Mouse (Mus musculus): ENCODE data around the gene Gas6. TPM values are rescaled to one million over a fixed set of nuclear protein-coding genes. Genes with fewer than 3 reads are reported as not detected.

The Gas6 gene
- total RNA-seq, 1 experiment = 28.8 TPM

- TF ChIP-seq ZNF384 (IDR thresholded peaks at IDR 0.05; ENCODE audit: low read depth, low read length) (no peak), CHD2 (IDR thresholded peaks at IDR 0.05; ENCODE audit: low read depth, low read length) (no peak), ZC3H11A (IDR thresholded peaks at IDR 0.05; ENCODE audit: borderline replicate concordance, low read depth, low read length) (no peak), HCFC1 (IDR thresholded peaks at IDR 0.05; ENCODE audit: borderline replicate concordance, insufficient read depth, low read length) (no peak), MAFK (IDR thresholded peaks at IDR 0.05; ENCODE audit: insufficient read depth, low read depth, low read length) (no peak)
- no peak overlapping the region for H3K4me3 ChIP-seq (ENCODE audit: insufficient read depth in 1 of 2, low read depth in 1 of 2, low read length in 2 of 2, poor library complexity in 1 of 2, severe bottlenecking in 1 of 2)
- H3K9ac ChIP-seq (ENCODE audit: insufficient read depth, low read depth, low read length, poor library complexity, severe bottlenecking) = no peak overlapping the region
- no peaks in the 10 kb centered on the region for H3K9me3 ChIP-seq (ENCODE audit: control insufficient read depth, insufficient read depth, low read depth, low read length)
- H3K4me1 ChIP-seq (ENCODE audit: control insufficient read depth in 2 of 2, insufficient read depth in 2 of 2, low read length in 2 of 2, poor library complexity in 1 of 2) = no peaks in the 10 kb centered on the region
- DNase-seq (ENCODE audit: low read depth, low spot score) = no peak
- in situ Hi-C loops (cut with MboI; ENCODE audit: low sequenced_read_pairs in 2 of 2, unreplicated experiment in 2 of 2) = no loop called here
- H3K27ac ChIP-seq (ENCODE audit: insufficient read depth, low read depth, low read length, poor library complexity, severe bottlenecking) = no peak overlapping the region
- H3K36me3 ChIP-seq (ENCODE audit: control insufficient read depth, insufficient read depth, low read length, poor library complexity, severe bottlenecking) = no peaks in the 10 kb centered on the region
Observed at GRCm38 (mm10) chr8:13529891-13530316, 35.6 kb upstream of the Gas6 start.

GRCm38 (mm10) chr8:13529011-13529840 is 34.9 kb upstream of the Gas6 start:
- no peak for TF ChIP-seq CHD2 (IDR thresholded peaks at IDR 0.05; ENCODE audit: low read depth, low read length)
- TF ChIP-seq MAFK (IDR thresholded peaks at IDR 0.05; ENCODE audit: insufficient read depth, low read depth, low read length) = no peak
- no peak for TF ChIP-seq ZNF384 (IDR thresholded peaks at IDR 0.05; ENCODE audit: low read depth, low read length)
- TF ChIP-seq HCFC1 (IDR thresholded peaks at IDR 0.05; ENCODE audit: borderline replicate concordance, insufficient read depth, low read length) = no peak
- no peak for TF ChIP-seq ZC3H11A (IDR thresholded peaks at IDR 0.05; ENCODE audit: borderline replicate concordance, low read depth, low read length)
- H3K36me3 ChIP-seq (ENCODE audit: control insufficient read depth, insufficient read depth, low read length, poor library complexity, severe bottlenecking) = no peaks in the 10 kb centered on the region
- H3K9me3 ChIP-seq (ENCODE audit: control insufficient read depth, insufficient read depth, low read depth, low read length) = no peaks in the 10 kb centered on the region
- H3K4me3 ChIP-seq (ENCODE audit: insufficient read depth in 1 of 2, low read depth in 1 of 2, low read length in 2 of 2, poor library complexity in 1 of 2, severe bottlenecking in 1 of 2) = no peak overlapping the region
- H3K4me1 ChIP-seq (ENCODE audit: control insufficient read depth in 2 of 2, insufficient read depth in 2 of 2, low read length in 2 of 2, poor library complexity in 1 of 2) = no peaks in the 10 kb centered on the region
- DNase-seq (ENCODE audit: low read depth, low spot score) = no peak
- in situ Hi-C loops (cut with MboI; ENCODE audit: low sequenced_read_pairs in 2 of 2, unreplicated experiment in 2 of 2) = no loop called here
- no peak overlapping the region for H3K27ac ChIP-seq (ENCODE audit: insufficient read depth, low read depth, low read length, poor library complexity, severe bottlenecking)
- H3K9ac ChIP-seq (ENCODE audit: insufficient read depth, low read depth, low read length, poor library complexity, severe bottlenecking) = no peak overlapping the region

GRCm38 (mm10) chr8:13521392-13521791 is 27.1 kb upstream of the Gas6 start:
- H3K27ac ChIP-seq (ENCODE audit: insufficient read depth, low read depth, low read length, poor library complexity, severe bottlenecking) = no peak overlapping the region
- no peak overlapping the region for H3K4me3 ChIP-seq (ENCODE audit: insufficient read depth in 1 of 2, low read depth in 1 of 2, low read length in 2 of 2, poor library complexity in 1 of 2, severe bottlenecking in 1 of 2)
- no peak for DNase-seq (ENCODE audit: low read depth, low spot score)
- in situ Hi-C loops (cut with MboI; ENCODE audit: low sequenced_read_pairs in 2 of 2, unreplicated experiment in 2 of 2) = no loop called here
- H3K9me3 ChIP-seq (ENCODE audit: control insufficient read depth, insufficient read depth, low read depth, low read length) = no peaks in the 10 kb centered on the region
- no peaks in the 10 kb centered on the region for H3K36me3 ChIP-seq (ENCODE audit: control insufficient read depth, insufficient read depth, low read length, poor library complexity, severe bottlenecking)
- TF ChIP-seq CHD2 (IDR thresholded peaks at IDR 0.05; ENCODE audit: low read depth, low read length) (no peak), ZC3H11A (IDR thresholded peaks at IDR 0.05; ENCODE audit: borderline replicate concordance, low read depth, low read length) (no peak), HCFC1 (IDR thresholded peaks at IDR 0.05; ENCODE audit: borderline replicate concordance, insufficient read depth, low read length) (no peak), ZNF384 (IDR thresholded peaks at IDR 0.05; ENCODE audit: low read depth, low read length) (no peak), MAFK (IDR thresholded peaks at IDR 0.05; ENCODE audit: insufficient read depth, low read depth, low read length) (no peak)
- H3K9ac ChIP-seq (ENCODE audit: insufficient read depth, low read depth, low read length, poor library complexity, severe bottlenecking) = no peak overlapping the region
- H3K4me1 ChIP-seq (ENCODE audit: control insufficient read depth in 2 of 2, insufficient read depth in 2 of 2, low read length in 2 of 2, poor library complexity in 1 of 2) = no peaks in the 10 kb centered on the region

GRCm38 (mm10) chr8:13520349-13520748 is 26.1 kb upstream of the Gas6 start:
- no peaks in the 10 kb centered on the region for H3K4me1 ChIP-seq (ENCODE audit: control insufficient read depth in 2 of 2, insufficient read depth in 2 of 2, low read length in 2 of 2, poor library complexity in 1 of 2)
- no peaks in the 10 kb centered on the region for H3K36me3 ChIP-seq (ENCODE audit: control insufficient read depth, insufficient read depth, low read length, poor library complexity, severe bottlenecking)
- no peak for TF ChIP-seq ZC3H11A (IDR thresholded peaks at IDR 0.05; ENCODE audit: borderline replicate concordance, low read depth, low read length)
- peak; percentile 73 for TF ChIP-seq MAFK (IDR thresholded peaks at IDR 0.05; ENCODE audit: insufficient read depth, low read depth, low read length)
- H3K9ac ChIP-seq (ENCODE audit: insufficient read depth, low read depth, low read length, poor library complexity, severe bottlenecking) = no peak overlapping the region
- no peak overlapping the region for H3K4me3 ChIP-seq (ENCODE audit: insufficient read depth in 1 of 2, low read depth in 1 of 2, low read length in 2 of 2, poor library complexity in 1 of 2, severe bottlenecking in 1 of 2)
- in situ Hi-C loops (cut with MboI; ENCODE audit: low sequenced_read_pairs in 2 of 2, unreplicated experiment in 2 of 2) = no loop called here
- no peak for DNase-seq (ENCODE audit: low read depth, low spot score)
- H3K27ac ChIP-seq (ENCODE audit: insufficient read depth, low read depth, low read length, poor library complexity, severe bottlenecking) = no peak overlapping the region
- H3K9me3 ChIP-seq (ENCODE audit: control insufficient read depth, insufficient read depth, low read depth, low read length) = no peaks in the 10 kb centered on the region

Measured in ES-E14 (cell line).